Mouse (Mus musculus) forebrain, postnatal 0 days (tissue): ENCODE results near the gene Gm10271. TPM values are rescaled to one million over a fixed set of nuclear protein-coding genes. Genes with fewer than 3 reads are reported as not detected.

Experiments used
- ATAC-seq: fragments of 200-750 bp; cut with Nextera tagmentation; 2 replicates; pipeline ENCODE4 v1.8.0; 2017; ENCODE audit warnings: mild to moderate bottlenecking, moderate library complexity
- DNase-seq: peaks from one replicate; pipeline ENCODE4 v3.0.0-alpha.2; 2015
- H3K27ac ChIP-seq: fragments of 300-500 bp; sonication (generic); 2 replicates; pipeline ENCODE4 v1.5.1; 2014; ENCODE audit warnings: low read depth, mild to moderate bottlenecking, antibody characterized with exemption, low read length, moderate library complexity, mixed read lengths
- H3K27me3 ChIP-seq: fragments of 300-500 bp; sonication (generic); 2 replicates; pipeline ENCODE4 v1.6.1; 2014; ENCODE audit warnings: mild to moderate bottlenecking, low read length, mixed read lengths; ENCODE audit not compliant: insufficient read depth
- H3K36me3 ChIP-seq: fragments of 300-500 bp; sonication (generic); 2 replicates; pipeline ENCODE4 v1.6.1; 2014; ENCODE audit warnings: mild to moderate bottlenecking, moderate library complexity; ENCODE audit not compliant: insufficient read depth
- H3K4me1 ChIP-seq: fragments of 300-500 bp; sonication (generic); 2 replicates; pipeline ENCODE4 v1.6.1; 2014; ENCODE audit warnings: antibody characterized with exemption; ENCODE audit not compliant: insufficient read depth
- H3K4me2 ChIP-seq: fragments of 300-500 bp; sonication (generic); 2 replicates; pipeline ENCODE4 v1.6.1; 2014; ENCODE audit warnings: low read depth, mild to moderate bottlenecking, moderate library complexity
- H3K4me3 ChIP-seq: fragments of 300-500 bp; sonication (generic); 2 replicates; pipeline ENCODE4 v1.5.1; 2014; ENCODE audit warnings: low read depth, low read length, mixed read lengths
- H3K9ac ChIP-seq: fragments of 300-500 bp; sonication (generic); 2 replicates; pipeline ENCODE4 v1.6.1; 2014; ENCODE audit warnings: mild to moderate bottlenecking
- H3K9me3 ChIP-seq: fragments of 300-500 bp; sonication (generic); 2 replicates; pipeline ENCODE4 v1.6.1; 2016; ENCODE audit warnings: low read length
- CTCF ChIP-seq: sonication (generic); IDR thresholded peaks from 2 replicates; pipeline ENCODE4 v1.5.1; 2016; ENCODE audit warnings: antibody characterized with exemption, control low read depth, low read depth
- WGBS: fragments of 180-500 bp; shearing (Covaris S2); extraction: QIAGEN DNeasy Blood & Tissue Kit; methylation state at CpG from one replicate; pipeline ENCODE4 v1.1.7; 2014; 5-methylcytosine and 5-hydroxymethylcytosine counted together
- polyA plus RNA-seq: library from polyadenylated mRNA; unstranded; fragments of >200 nt; fragmentation: Nextera tagmentation; extraction: Ambion mirVana; gene quantifications from 2 replicates; pipeline ENCODE4 v1.2.1, GENCODE M21; 2015
- total RNA-seq: library from RNA; depleted of rRNA; stranded (reverse); fragments of >200 nt; gene quantifications from 2 replicates; pipeline ENCODE4 v1.2.3, GENCODE M21; 2014; rRNA removed

Gene Gm10271
- total and polyA plus RNA-seq, 2 experiments from 2014 or later, result not detected

- no peak overlapping the region for H3K27ac ChIP-seq
- no peak for TF ChIP-seq CTCF
- no peaks in the 10 kb centered on the region for H3K4me1 ChIP-seq
- peaks cover 48% of the 10 kb centered on the region for H3K36me3 ChIP-seq
- no peaks in the 10 kb centered on the region for H3K9me3 ChIP-seq
- H3K4me3 ChIP-seq, result no peak overlapping the region
- 95% methylated on average over 17 of the region's 17 CpGs for WGBS
- H3K27me3 ChIP-seq, result no peaks in the 10 kb centered on the region
- ATAC-seq (no peak), DNase-seq (no peak)
- no peak overlapping the region for H3K9ac ChIP-seq
- no peak overlapping the region for H3K4me2 ChIP-seq
Observed at GRCm38 (mm10) chr10:116913647-116914273, 58.6 kb downstream of the Gm10271 start.

GRCm38 (mm10) chr10:116912850-116913249, 59.6 kb downstream of the Gm10271 start:
- WGBS, result 97% methylated on average over 9 of the region's 9 CpGs
- Histone ChIP-seq H3K4me1 (no peaks in the 10 kb centered on the region), H3K9ac (no peak overlapping the region), H3K4me2 (no peak overlapping the region), H3K27ac (no peak overlapping the region), H3K27me3 (no peaks in the 10 kb centered on the region), H3K9me3 (no peaks in the 10 kb centered on the region), H3K36me3 (peaks cover 46% of the 10 kb centered on the region), H3K4me3 (no peak overlapping the region)
- no peak for TF ChIP-seq CTCF
- no peak for DNase-seq
- ATAC-seq, result no peak

GRCm38 (mm10) chr10:116908901-116909642, 63.3 kb downstream of the Gm10271 start:
- 79% methylated on average over 15 of the region's 15 CpGs for WGBS
- no peaks in the 10 kb centered on the region for H3K4me1 ChIP-seq
- TF ChIP-seq CTCF, result no peak
- H3K36me3 ChIP-seq, result peaks cover 57% of the 10 kb centered on the region
- no peaks in the 10 kb centered on the region for H3K9me3 ChIP-seq
- no peak overlapping the region for H3K27ac ChIP-seq
- H3K9ac ChIP-seq, result no peak overlapping the region
- no peak overlapping the region for H3K4me3 ChIP-seq
- DNase-seq (no peak), ATAC-seq (no peak; the same call in 1 of the 2 replicates)
- H3K27me3 ChIP-seq, result no peaks in the 10 kb centered on the region
- no peak overlapping the region for H3K4me2 ChIP-seq

Other genes with a start within 250 kb of the Gm10271 start
- gene Myrfl, start 75.7 kb downstream of the Gm10271 start, total RNA-seq, result 0.08 TPM in 1 of 2 replicates, not detected in the other
- gene Myrfl, start 75.7 kb downstream of the Gm10271 start, polyA plus RNA-seq, result not detected in 2 replicates
- 80.7 and 125 TPM in 2 replicates for gene Rab3ip, start 21.8 kb downstream of the Gm10271 start, total RNA-seq
- 37.3 and 41.8 TPM in 2 replicates for gene Rab3ip, start 21.8 kb downstream of the Gm10271 start, polyA plus RNA-seq
- gene Best3, start 13.7 kb upstream of the Gm10271 start, total RNA-seq, result not detected in 2 replicates
- 0.05 and 0.11 TPM in 2 replicates for gene Best3, start 13.7 kb upstream of the Gm10271 start, polyA plus RNA-seq
- gene Lrrc10, start 72.7 kb upstream of the Gm10271 start, total RNA-seq, result not detected in 2 replicates
- 0.13 TPM in 1 of 2 replicates, not detected in the other for gene Lrrc10, start 72.7 kb upstream of the Gm10271 start, polyA plus RNA-seq
- 399 and 404 TPM in 2 replicates for gene Cct2, start 91.2 kb upstream of the Gm10271 start, total RNA-seq
- gene Cct2, start 91.2 kb upstream of the Gm10271 start, polyA plus RNA-seq, result 240 and 249 TPM in 2 replicates
- gene Frs2, start 175.9 kb upstream of the Gm10271 start, total RNA-seq, result 17.0 and 28.7 TPM in 2 replicates
- gene Frs2, start 175.9 kb upstream of the Gm10271 start, polyA plus RNA-seq, result 11.3 and 17.2 TPM in 2 replicates